Mouse (Mus musculus): ENCODE data around the gene Celf2.

DNA sequence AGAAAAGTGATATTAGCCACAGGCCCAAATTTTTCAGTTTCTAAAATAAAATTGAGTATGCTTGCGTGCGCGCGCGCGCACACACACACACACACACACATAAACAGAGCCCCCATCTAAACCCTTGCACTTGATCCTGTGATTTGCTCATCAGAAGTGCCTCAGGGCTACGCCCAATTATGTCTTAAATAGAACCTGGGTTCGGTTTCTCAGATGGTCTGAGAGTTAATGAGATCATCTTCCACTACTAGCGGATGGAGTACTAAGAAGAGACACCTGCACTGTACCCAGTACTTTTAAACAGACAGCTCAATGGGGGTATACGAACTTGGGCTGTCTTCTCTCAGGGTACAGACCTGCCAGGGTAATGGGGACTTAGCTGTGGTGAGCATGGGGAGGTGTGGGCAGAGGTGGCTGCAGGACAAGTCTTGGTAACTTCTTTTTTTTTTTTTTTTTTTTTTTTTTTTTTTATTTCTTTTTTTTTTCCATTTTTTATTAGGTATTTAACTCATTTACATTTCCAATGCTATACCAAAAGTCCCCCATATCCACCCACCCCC lies 923.2 kb downstream of the Celf2 start:
- TF ChIP-seq POLR2A (IDR thresholded peaks at IDR 0.05; ENCODE audit: low read depth, low read length) = no peak
- no peak for TF ChIP-seq CTCF (IDR thresholded peaks at IDR 0.05; ENCODE audit: extremely low read depth, insufficient read depth, insufficient read length, insufficient replicate concordance)
